Mouse (Mus musculus): ENCODE measurements around the gene Pitpna.
A peak's percentile ranks its signal among the peaks of the same experiment; 100 is the strongest.

Gene Pitpna

GRCm38 (mm10) chr11:75565849-75566248 is 22.0 kb upstream of the Pitpna start:
- DNase-seq: no peak

DNA sequence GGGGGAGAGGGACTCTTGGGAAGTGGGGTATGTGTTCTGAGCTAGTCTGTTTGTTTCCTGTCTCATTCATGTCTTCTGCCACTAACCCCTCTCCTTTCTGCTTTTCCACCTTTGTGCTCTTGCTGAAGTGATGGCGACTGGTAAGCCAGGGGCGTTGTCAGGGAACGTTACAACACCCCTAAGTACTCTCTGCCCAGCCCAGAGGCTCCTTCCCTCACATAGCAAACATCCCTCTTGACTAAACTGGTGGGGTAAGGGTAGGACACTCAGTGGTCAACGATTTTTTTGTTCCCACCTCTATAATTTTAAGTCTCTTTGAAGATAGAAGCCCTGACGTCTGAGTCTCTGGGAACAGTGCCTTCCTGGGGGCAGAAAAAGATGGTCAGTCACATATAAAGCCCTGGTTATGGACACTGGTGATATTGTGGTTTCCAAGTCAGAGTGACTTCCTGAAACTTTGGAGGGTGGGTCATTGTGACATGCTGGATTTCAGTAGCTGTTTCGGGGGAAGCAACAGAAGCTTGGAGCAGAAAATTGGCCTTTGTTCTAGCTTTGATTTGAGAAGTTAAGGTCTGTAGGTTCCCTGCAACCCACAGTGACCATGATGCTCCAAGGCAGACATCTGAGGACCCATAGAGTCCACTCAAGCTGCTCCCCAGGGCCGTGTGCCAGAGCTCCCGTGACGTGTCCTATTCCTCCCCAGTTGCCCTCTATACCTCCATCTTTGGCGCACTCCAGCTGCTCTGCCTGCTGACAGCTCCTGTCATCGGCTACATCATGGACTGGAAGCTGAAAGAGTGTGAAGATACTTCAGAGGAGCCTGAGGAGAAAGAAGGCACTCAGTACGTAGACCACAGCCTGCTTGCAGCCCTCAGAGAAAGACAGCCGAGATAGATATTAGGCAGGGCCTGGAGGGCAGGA is 21.4 kb upstream of the Pitpna start:
- no peak for DNase-seq

DNA sequence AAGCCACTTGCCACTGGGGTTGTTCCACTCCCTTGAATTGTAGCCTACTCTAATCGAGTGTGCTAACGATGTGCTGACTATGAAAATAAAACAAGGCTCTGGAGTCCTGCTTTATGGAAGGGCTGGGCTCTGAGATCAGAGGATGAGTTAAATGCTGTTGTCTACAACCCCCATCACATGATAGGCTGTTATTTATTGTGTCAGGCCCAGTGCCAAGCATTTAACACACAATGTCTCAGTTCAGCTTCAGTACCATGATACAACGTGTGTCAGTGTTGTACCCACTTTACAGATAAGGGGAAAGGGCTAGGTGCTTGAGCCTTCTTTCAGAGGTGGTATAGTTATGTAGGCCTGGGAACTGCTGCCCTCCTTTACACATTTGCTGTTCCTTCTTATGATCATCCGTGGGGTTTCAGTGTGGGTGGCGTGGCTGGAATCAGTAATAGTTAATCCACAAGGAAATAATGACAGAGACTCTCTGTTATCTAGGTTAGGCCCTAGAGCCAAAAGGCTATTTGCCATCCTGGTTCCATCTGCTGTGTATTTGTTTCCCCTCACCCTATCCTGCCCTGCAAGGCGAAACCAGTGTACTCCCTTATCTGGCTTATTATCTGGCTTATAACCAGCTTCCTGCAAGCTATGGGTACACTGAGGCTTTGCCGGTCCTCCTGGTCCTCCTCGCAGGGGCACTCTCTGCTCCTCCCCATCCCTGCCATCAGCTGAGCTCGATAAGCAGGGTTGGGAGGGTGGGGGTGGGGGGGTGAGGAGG is 20.4 kb upstream of the Pitpna start:
- no peak for DNase-seq

DNA sequence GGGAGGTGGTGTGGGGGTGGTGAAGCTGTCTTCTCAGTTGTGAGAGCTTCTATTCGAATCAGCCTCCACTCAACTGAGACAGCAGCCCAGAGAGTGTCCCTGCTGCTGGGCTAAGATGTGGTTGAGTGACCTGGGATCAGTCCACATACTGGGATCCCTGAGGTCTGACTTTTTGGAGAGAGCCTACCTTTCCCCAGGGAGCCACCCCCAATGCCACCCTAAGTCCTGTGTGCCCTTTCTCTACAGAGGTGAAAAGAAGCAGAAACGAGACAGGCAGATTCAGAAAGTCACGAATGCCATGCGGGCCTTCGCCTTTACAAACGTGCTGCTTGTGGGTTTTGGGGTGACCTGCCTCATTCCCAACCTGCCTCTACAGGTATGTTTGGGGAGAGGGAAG is 19.8 kb upstream of the Pitpna start:
- no peak for DNase-seq

DNA sequence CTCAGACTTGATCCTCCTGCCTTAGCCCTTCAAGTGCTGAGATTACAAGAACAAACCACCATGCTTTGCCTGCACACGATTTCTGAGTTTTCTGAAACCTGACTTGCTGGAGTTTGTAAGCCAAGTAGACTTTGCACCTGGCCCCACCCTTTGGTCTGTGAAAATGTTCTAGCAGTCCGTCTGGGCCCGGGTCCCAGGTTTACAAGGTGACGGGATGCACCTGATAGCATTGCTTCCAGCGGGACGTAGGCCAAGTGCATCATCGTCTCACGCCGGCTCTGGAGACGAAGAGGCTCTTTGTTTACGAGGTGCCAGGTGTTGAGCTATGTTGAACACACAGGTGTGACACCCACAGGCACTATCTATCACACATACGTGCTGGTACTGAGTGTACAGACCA is 18.9 kb upstream of the Pitpna start:
- DNase-seq: no peak

GRCm38 (mm10) chr11:75570375-75571125 is 17.3 kb upstream of the Pitpna start:
- no peak for DNase-seq

- DNase-seq: no peak
Measured at GRCm38 (mm10) chr11:75571126-75571990, 16.5 kb upstream of the Pitpna start.

- DNase-seq: no peak
Measured at GRCm38 (mm10) chr11:75572301-75572791, 15.6 kb upstream of the Pitpna start.

DNA sequence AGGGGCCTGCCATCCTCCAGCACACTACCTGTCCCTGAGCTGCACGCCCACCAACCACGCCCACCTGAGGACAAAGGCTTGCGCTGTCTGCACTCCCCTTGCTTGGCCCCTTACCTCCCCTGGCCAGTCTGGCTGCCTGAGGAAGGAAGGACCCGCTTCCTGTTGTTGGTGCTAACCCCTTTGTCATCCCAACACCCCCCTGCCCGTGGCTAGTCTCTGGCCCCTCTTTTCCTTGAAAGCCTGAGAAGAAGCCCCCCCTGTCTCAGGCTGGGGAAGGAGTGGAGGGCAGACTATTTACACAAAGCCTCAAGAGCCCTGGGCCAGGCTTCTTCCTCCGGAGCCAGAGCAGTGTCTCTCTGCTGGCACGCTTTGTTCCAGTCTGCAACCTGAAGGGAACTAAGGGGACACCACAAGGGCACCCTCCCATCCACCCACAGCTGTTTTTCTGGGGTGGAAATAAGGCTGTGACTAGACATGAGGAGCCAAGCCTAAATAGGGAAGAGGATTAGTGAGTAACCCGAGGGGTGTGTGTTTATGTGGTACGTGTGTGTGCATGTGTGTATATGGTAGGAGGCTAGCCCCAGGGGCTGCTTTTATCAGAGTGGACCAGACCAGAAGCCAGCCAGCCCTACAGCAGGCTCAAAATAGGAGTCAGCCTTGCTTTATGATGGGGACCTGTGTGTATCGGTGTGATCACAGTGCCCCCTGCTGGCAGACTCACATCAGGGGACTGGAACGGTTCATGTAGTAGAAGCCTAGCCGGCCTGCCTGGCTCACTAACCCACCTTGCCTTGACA is 14.8 kb upstream of the Pitpna start:
- DNase-seq: peak; percentile 96

GRCm38 (mm10) chr11:75574378-75575123 is 13.3 kb upstream of the Pitpna start:
- DNase-seq: no peak

DNA sequence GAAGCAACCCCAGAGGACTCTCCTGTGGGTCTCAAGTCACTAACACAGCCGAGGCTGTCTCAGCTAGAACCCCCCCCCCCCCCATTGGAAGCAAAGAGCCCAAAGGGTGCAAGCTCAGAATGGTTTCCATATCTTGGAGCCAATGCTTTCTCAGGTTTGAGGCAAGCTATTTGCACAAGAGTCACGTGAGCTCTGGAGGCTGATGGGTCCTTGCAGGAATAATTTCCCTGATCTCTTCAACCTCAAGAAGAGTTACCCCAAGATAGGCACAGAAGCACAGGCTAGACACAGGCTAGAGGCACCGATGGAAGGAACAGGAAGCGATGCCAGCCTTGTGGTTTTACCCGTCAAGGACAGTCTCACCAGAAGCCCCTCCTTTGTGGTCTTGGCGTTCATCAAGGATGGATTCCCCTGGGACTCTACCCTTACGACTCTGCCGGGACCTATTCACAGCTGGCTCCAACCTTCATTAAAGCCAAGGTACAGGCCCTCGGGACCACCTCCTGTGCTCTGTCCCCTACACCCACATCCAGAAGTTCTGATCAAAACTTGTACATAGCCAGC is 12.3 kb upstream of the Pitpna start:
- no peak for DNase-seq

DNA sequence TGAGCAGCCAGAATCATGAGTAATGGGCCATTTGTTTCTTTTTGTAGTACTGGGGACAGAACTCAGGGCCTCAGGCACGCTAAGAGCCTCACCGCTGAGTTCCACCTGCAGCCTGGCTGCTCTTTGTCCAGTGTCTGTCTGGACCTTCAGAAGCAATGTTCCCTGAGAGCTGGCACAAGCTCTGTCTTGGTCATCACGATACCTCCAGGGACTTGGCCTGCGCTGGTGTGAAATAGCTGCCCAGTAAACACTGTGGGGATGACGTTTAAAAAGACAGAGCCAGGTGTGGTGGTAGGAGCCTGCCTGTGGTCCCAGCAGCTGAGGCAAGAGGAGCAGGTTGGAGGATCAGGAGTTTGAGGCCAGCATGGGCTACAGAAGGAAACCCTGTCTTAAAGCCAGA is 9.3 kb upstream of the Pitpna start:
- no peak for DNase-seq

- DNase-seq: no peak
Measured at GRCm38 (mm10) chr11:75581495-75582149, 6.3 kb upstream of the Pitpna start.

- DNase-seq: no peak
Measured at GRCm38 (mm10) chr11:75583521-75583920, 4.4 kb upstream of the Pitpna start.

DNA sequence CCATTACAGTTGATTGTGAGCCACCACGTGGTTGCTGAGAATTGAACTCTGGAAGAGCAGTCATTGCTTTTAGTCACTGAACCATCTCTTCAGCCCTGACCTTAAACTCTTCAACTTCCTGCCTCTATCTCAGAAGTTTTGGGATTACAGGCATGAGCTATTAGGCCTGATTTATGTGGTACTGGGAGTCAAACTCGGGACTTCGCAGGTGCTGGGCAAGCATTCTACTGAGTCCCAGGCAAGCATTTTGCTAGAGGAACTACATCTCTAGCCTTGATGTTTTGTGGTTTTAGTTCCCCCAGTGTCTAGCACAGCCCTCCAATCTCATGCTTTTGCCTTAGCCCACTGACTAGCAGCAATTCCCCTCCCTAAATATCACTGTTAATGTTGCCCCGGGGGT is 2.8 kb upstream of the Pitpna start:
- no peak for DNase-seq

DNA sequence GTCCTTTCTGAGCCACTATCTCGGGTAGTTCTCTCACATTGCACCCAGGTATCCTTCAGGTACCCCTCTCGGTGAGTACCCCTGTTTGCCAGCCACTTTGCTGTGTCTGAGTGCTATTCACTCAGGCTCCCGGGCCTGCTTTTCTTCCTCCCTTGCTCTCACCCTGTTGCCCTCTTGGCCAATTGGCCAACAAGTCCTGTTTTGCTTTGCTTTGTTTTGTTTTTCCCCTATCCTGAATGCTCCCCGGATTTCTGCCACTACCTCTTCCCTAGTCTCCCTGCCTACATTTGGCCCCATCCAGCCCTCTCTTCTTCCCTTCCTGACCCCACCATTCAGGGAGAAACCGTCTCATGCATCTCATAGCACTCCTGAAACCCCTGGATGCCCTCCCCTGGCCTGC is 1.9 kb upstream of the Pitpna start:
- no peak for DNase-seq

GRCm38 (mm10) chr11:75586963-75587362 is 934 bp upstream of the Pitpna start:
- no peak for DNase-seq

DNA sequence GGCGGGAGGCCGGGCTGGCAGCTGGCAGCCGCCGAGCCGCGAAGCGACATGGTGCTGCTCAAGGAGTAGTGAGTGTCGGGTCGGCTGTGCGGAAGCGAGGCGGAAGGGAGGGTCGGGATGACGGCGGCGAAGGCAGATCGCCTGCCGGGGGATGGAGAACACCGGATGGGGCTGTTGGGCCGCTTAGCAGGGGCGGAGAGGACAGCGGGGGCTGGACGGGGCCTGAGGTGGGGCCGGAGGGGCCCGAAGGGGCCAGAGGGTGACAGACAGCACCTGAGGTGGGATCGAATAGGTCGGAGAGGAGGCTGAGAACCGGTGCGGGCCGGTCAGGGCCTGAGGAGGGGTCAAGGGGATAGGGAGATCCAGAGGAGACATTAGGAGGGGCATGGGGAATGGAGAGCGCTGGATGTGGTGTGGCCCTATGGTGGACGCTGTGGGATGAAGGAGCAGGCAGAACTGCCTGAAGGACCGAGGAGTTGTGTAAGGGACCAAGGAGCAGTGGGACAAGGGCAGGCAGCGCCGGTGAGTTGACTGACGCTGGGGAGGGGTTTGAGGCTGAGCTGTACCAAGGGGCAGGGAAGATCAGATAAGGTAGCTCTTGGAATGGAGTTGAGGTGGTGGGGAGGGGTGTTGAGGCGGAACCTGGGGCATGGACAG is 516 bp downstream of the Pitpna start:
- peak; percentile 83 for DNase-seq

DNA sequence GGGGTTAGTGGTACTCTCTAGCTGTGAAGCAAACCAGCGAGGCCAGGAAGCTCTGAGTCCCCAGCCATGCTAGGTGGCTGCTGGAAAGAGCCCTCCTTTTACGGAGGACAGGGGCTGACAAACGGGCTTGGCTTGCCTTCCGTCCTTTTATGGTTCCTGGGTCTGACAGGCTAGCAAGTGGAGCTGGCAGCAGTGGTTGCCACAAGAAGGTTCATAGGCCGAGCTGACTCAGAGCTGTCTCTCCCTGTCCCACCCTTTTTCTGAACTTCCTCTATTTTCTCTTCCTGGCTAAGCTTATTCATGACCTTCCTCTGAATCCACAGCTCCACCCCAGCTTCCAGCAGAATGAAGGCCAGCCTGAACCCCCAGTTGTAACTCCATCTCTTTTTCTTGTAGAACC is 4.7 kb downstream of the Pitpna start:
- DNase-seq: peak; percentile 18

All from kidney, postnatal 10 days (tissue).